10 mouse cellular contexts compared by ENCODE assay signal in genomic region chr1:86379161-86379569, GRCm38 (mm10). TPM values are rescaled to one million over a fixed set of nuclear protein-coding genes. Genes with fewer than 3 reads are reported as not detected.
A peak's percentile ranks its signal among the peaks of the same experiment; 100 is the strongest.
DNase-seq lines count a peak whose midpoint lies in the region; ATAC-seq and TF ChIP-seq lines count a peak whose summit lies in the region.
"Had no signal": no experiment of that assay in that cellular context is flagged by ENCODE, and none has a peak within 500 bp of the region (broad histone marks: within the 10 kb centered on the region; RNA-seq: fewer than 3 reads in every experiment).

No protein-coding gene starts in this region.

- H3K4me2 ChIP-seq in embryonic facial prominence, embryonic 14.5 days (ENCODE audit: low read depth, low read length): no peak overlapping the region

- H3K9me3 ChIP-seq in embryonic facial prominence, embryonic 14.5 days (ENCODE audit: control insufficient read depth, low read length): no peaks in the 10 kb centered on the region

- peak in 1 of 2 experiments; percentile 22 for DNase-seq in left cerebral cortex, adult 2 months (ENCODE audit: extremely low spot score in 1 of 2, low spot score in 2 of 2)
- no peak for DNase-seq in left cerebral cortex, adult 18-20 months (ENCODE audit: low spot score in 2 of 2)
- DNase-seq in embryonic facial prominence, embryonic 14.5 days (ENCODE audit: low spot score): no peak
- DNase-seq in heart, postnatal 10 days: peak; percentile 36 to 52
- DNase-seq in right cerebral cortex, postnatal 4 days: peak; percentile 17
- no peak for DNase-seq in thymus, postnatal 0 days (ENCODE audit: low spot score)
- no peak for DNase-seq in adrenal gland, adult (ENCODE audit: inconsistent age in 2 of 2, low spot score in 1 of 2)
- DNase-seq: thymus, adult 2 months had no signal

- intact Hi-C loops in left cerebral cortex, adult 2 months (cut with DNase I): loop anchor here (10.0 kb wide), 1 partner anchor 46 kb away; the partner anchor contains the start of genes Nmur1 and Tex44
- intact Hi-C loops in heart, postnatal 10 days (cut with DNase I): no loop called here

- peak overlapping the region; percentile 4; the same call in 1 of the 2 replicates for H3K27ac ChIP-seq in left cerebral cortex, adult 2 months
- H3K27ac ChIP-seq in embryonic facial prominence, embryonic 14.5 days (replicated peaks; ENCODE audit: low read depth, low read length): peak overlapping the region; percentile 46

- H3K27me3 ChIP-seq in embryonic facial prominence, embryonic 14.5 days (replicated peaks; ENCODE audit: control insufficient read depth, insufficient read depth, low read length): no peaks in the 10 kb centered on the region

- no peak for ATAC-seq in embryonic facial prominence, embryonic 14.5 days (ENCODE audit: low read depth)

- no peak overlapping the region for H3K4me3 ChIP-seq in left cerebral cortex, adult 2 months
- no peak overlapping the region for H3K4me3 ChIP-seq in embryonic facial prominence, embryonic 14.5 days (ENCODE audit: low read depth, low read length)

- no peaks in the 10 kb centered on the region for H3K36me3 ChIP-seq in embryonic facial prominence, embryonic 14.5 days (ENCODE audit: control insufficient read depth, insufficient read depth, low read length)

- no peak for TF ChIP-seq CTCF in left cerebral cortex, adult 2 months (IDR thresholded peaks at IDR 0.05)

- 50% methylated on average over 9 of the region's 9 CpGs for WGBS in embryonic facial prominence, embryonic 14.5 days

- no peak overlapping the region for H3K9ac ChIP-seq in embryonic facial prominence, embryonic 14.5 days (ENCODE audit: low read depth, low read length)

- H3K4me1 ChIP-seq in embryonic facial prominence, embryonic 14.5 days (ENCODE audit: control insufficient read depth, insufficient read depth, low read length): peaks cover 9% of the 10 kb centered on the region; the same call in 1 of the 2 replicates

RNA-seq across cellular contexts. Expression of gene Ncl, which starts 20.0 kb away (rescaled TPM):
- 100 to 1,000 TPM; 131 to 133 TPM for total RNA-seq in left cerebral cortex, adult 2 months (2021)
- total RNA-seq in left cerebral cortex, adult 18-20 months (2021): 100 to 1,000 TPM; 130 TPM
- polyA plus RNA-seq in embryonic facial prominence, embryonic 14.5 days (2014; fragmentation: Nextera tagmentation; extraction: Ambion mirVana): 285 and 297 TPM in 2 replicates
- 100 to 1,000 TPM; 168 to 169 TPM for total RNA-seq in heart, postnatal 10 days (2021)
- 458 and 464 TPM in 2 replicates for polyA plus RNA-seq in thymus, postnatal 0 days (2015; fragmentation: Nextera tagmentation; extraction: Ambion mirVana)

RNA-seq across cellular contexts. Expression of gene Nmur1, which starts 46.9 kb away (rescaled TPM):
- not detected for total RNA-seq in left cerebral cortex, adult 2 months (2021)
- not detected for total RNA-seq in left cerebral cortex, adult 18-20 months (2021)
- not detected in 2 replicates for polyA plus RNA-seq in embryonic facial prominence, embryonic 14.5 days (2014; fragmentation: Nextera tagmentation; extraction: Ambion mirVana)
- not detected for total RNA-seq in heart, postnatal 10 days (2021)
- polyA plus RNA-seq in thymus, postnatal 0 days (2015; fragmentation: Nextera tagmentation; extraction: Ambion mirVana): 0.17 TPM in 1 of 2 replicates, not detected in the other
- polyA plus RNA-seq: intestine, embryonic 14.5 days had no signal

RNA-seq across cellular contexts. Expression of gene Tex44, which starts 47.0 kb away (rescaled TPM):
- not detected for total RNA-seq in left cerebral cortex, adult 2 months (2021)
- total RNA-seq in left cerebral cortex, adult 18-20 months (2021): not detected
- not detected in 2 replicates for polyA plus RNA-seq in embryonic facial prominence, embryonic 14.5 days (2014; fragmentation: Nextera tagmentation; extraction: Ambion mirVana)
- total RNA-seq in heart, postnatal 10 days (2021): not detected
- 0.08 TPM in 1 of 2 replicates, not detected in the other for polyA plus RNA-seq in thymus, postnatal 0 days (2015; fragmentation: Nextera tagmentation; extraction: Ambion mirVana)
- total RNA-seq: ES-E14 had no signal
- polyA plus RNA-seq: intestine, embryonic 14.5 days had no signal

Comparison
In these comparisons a context has a peak if more than half of its experiments do, and no peak if none do; other contexts are left out.
1. DNase-seq: peak in heart, postnatal 10 days (2 of 2) and right cerebral cortex, postnatal 4 days (single experiment); none in left cerebral cortex, adult 18-20 months (0 of 2), embryonic facial prominence, embryonic 14.5 days (single experiment), thymus, postnatal 0 days (single experiment) and adrenal gland, adult (0 of 2).